Mouse (Mus musculus): ENCODE results near the gene Lrpap1. TPM values are rescaled to one million over a fixed set of nuclear protein-coding genes. Genes with fewer than 3 reads are reported as not detected.

Gene Lrpap1
- total RNA-seq (2023), result 41.3 TPM

GRCm38 (mm10) chr5:35104960-35105921, at the start of gene Lrpap1:
Gene Lrpap1 (minus strand): TSS chr5:35105766.

GRCm38 (mm10) chr5:35056604-35057432, 48.7 kb downstream of the Lrpap1 start, which contains the start of gene Dok7:
Gene Dok7 (plus strand): TSS chr5:35056766.

Other genes starting within 250 kb of the Lrpap1 start
- 3.0 TPM for gene Msantd1, start 197.8 kb downstream of the Lrpap1 start, total RNA-seq (2023)
- 4.2 TPM for gene Rgs12, start 156.3 kb downstream of the Lrpap1 start, total RNA-seq (2023)
- not detected for gene Hgfac, start 64.3 kb downstream of the Lrpap1 start, total RNA-seq (2023)
- gene Dok7, start 49.0 kb downstream of the Lrpap1 start, total RNA-seq (2023), result not detected
- not detected for gene Adra2c, start 172.6 kb upstream of the Lrpap1 start, total RNA-seq (2023)